Mouse (Mus musculus) cerebellum, postnatal 25 days (tissue): ENCODE data around the gene Man2b1.
"Not testable (repeated sequence)": the region's sequence is repeated elsewhere in the genome, so short reads cannot be mapped to it uniquely, and the experiment has no call there.

Experiments
- DNase-seq, 2 experiments: peaks; one replicate each; pipeline ENCODE4 v3.0.0; 2021; ENCODE audit warnings: mixed read lengths in 2 of 2

Gene Man2b1

GRCm38 (mm10) chr8:85074167-85074566, 8.9 kb upstream of the Man2b1 start:
- no peak for DNase-seq

GRCm38 (mm10) chr8:85074617-85075016, 8.5 kb upstream of the Man2b1 start:
- DNase-seq: no peak

GRCm38 (mm10) chr8:85076001-85076400, 7.1 kb upstream of the Man2b1 start:
- peak; percentile 63 to 78 for DNase-seq

GRCm38 (mm10) chr8:85076993-85077392, 6.1 kb upstream of the Man2b1 start:
- peak; percentile 77 to 86 for DNase-seq

GRCm38 (mm10) chr8:85080214-85080531, 2.9 kb upstream of the Man2b1 start:
- no peak for DNase-seq

GRCm38 (mm10) chr8:85080532-85081215, 2.4 kb upstream of the Man2b1 start, which contains the start of gene Wdr83os:
Gene Wdr83os (plus strand): TSS chr8:85080740.
- peak; percentile 65 to 69 for DNase-seq

- DNase-seq: no peak
Observed at GRCm38 (mm10) chr8:85081216-85081555, 1.9 kb upstream of the Man2b1 start, which contains the start of gene Wdr83. Gene Wdr83 (minus strand): TSS chr8:85081306.

- DNase-seq: not testable (repeated sequence)
Observed at GRCm38 (mm10) chr8:85082169-85082568, 901 bp upstream of the Man2b1 start.

GRCm38 (mm10) chr8:85084633-85085032, 1.6 kb downstream of the Man2b1 start:
- no peak for DNase-seq

- DNase-seq: no peak
Observed at GRCm38 (mm10) chr8:85086238-85086637, 3.2 kb downstream of the Man2b1 start.

GRCm38 (mm10) chr8:85088771-85089170, 5.7 kb downstream of the Man2b1 start:
- DNase-seq: no peak

GRCm38 (mm10) chr8:85090856-85091255, 7.8 kb downstream of the Man2b1 start:
- no peak for DNase-seq

GRCm38 (mm10) chr8:85091526-85092090, 8.5 kb downstream of the Man2b1 start:
- DNase-seq: no peak

- no peak for DNase-seq
Observed at GRCm38 (mm10) chr8:85095051-85095450, 12.0 kb downstream of the Man2b1 start.

GRCm38 (mm10) chr8:85095566-85095965, 12.5 kb downstream of the Man2b1 start:
- DNase-seq: no peak

GRCm38 (mm10) chr8:85096196-85096595, 13.1 kb downstream of the Man2b1 start:
- DNase-seq: no peak

- DNase-seq: no peak
Observed at GRCm38 (mm10) chr8:85096850-85097249, 13.8 kb downstream of the Man2b1 start.

- DNase-seq: no peak
Observed at GRCm38 (mm10) chr8:85100076-85100665, 17.1 kb downstream of the Man2b1 start.

- no peak for DNase-seq
Observed at GRCm38 (mm10) chr8:85113241-85113640, 30.2 kb downstream of the Man2b1 start.

GRCm38 (mm10) chr8:85115501-85115900, 32.4 kb downstream of the Man2b1 start:
- no peak for DNase-seq

GRCm38 (mm10) chr8:85116984-85117383, 33.9 kb downstream of the Man2b1 start:
- DNase-seq: no peak

GRCm38 (mm10) chr8:85119052-85119981, 36.2 kb downstream of the Man2b1 start:
- DNase-seq: peak; percentile 85 to 91

- not testable (repeated sequence) for DNase-seq
Observed at GRCm38 (mm10) chr8:85120251-85120650, 37.2 kb downstream of the Man2b1 start.
